Mouse (Mus musculus): ENCODE data around the gene Hadh.

GRCm38 (mm10) chr3:131271157-131271556 is 744 bp downstream of the Hadh start:
- no peak for TF ChIP-seq ZC3H11A (IDR thresholded peaks at IDR 0.05; ENCODE audit: low read depth, low read length)
- no peak for TF ChIP-seq MAFK (IDR thresholded peaks at IDR 0.05; ENCODE audit: insufficient replicate concordance, low read length)
- TF ChIP-seq USF1 (IDR thresholded peaks at IDR 0.05; ENCODE audit: low read depth, low read length), result no peak
- TF ChIP-seq CTCF (conservative IDR thresholded peaks at IDR 0.05 in 1 of 2, IDR thresholded peaks at IDR 0.05 in 1 of 2; ENCODE audit: low read depth in 2 of 2, low read length in 2 of 2), result no peak
- no peak for TF ChIP-seq EP300 (IDR thresholded peaks at IDR 0.05; ENCODE audit: low read length)
- no peak for TF ChIP-seq MXI1 (IDR thresholded peaks at IDR 0.05; ENCODE audit: low read depth, low read length)
- no peak for TF ChIP-seq MYC (IDR thresholded peaks at IDR 0.05; ENCODE audit: low read depth, low read length)
- no peak for TF ChIP-seq POLR2A (IDR thresholded peaks at IDR 0.05; ENCODE audit: low read depth, low read length)
- TF ChIP-seq RAD21 (IDR thresholded peaks at IDR 0.05; ENCODE audit: low read depth, low read length), result no peak
- TF ChIP-seq E2F4 (IDR thresholded peaks at IDR 0.05; ENCODE audit: insufficient replicate concordance, low read depth, low read length), result no peak
- TF ChIP-seq ETS1 (conservative IDR thresholded peaks at IDR 0.05; ENCODE audit: low read depth, low read length), result no peak
- TF ChIP-seq CHD2 (IDR thresholded peaks at IDR 0.05; ENCODE audit: low read length), result no peak

Measured in CH12.LX (cell line).